In genomic region chr1:83408021-83408464, GRCm38 (mm10) we compare ENCODE assay signal across 7 mouse cellular contexts. TPM values are rescaled to one million over a fixed set of nuclear protein-coding genes. Genes with fewer than 3 reads are reported as not detected.
DNase-seq lines count a peak whose midpoint lies in the region; ATAC-seq and TF ChIP-seq lines count a peak whose summit lies in the region.

Gene Sphkap (minus strand): TSS chr1:83408200.

- peak within 1 kb of the TSS; percentile 84 for H3K4me2 ChIP-seq in embryonic facial prominence, embryonic 14.5 days (ENCODE audit: low read depth, low read length)
- peak within 1 kb of the TSS; percentile 56 for H3K4me2 ChIP-seq in kidney, postnatal 0 days (ENCODE audit: low read length)
- peak within 1 kb of the TSS; percentile 66 for H3K4me2 ChIP-seq in liver, embryonic 11.5 days

- H3K4me1 ChIP-seq in embryonic facial prominence, embryonic 14.5 days (ENCODE audit: control insufficient read depth, insufficient read depth, low read length): no peaks in the 10 kb centered on the region
- H3K4me1 ChIP-seq in kidney, postnatal 0 days (replicated peaks; ENCODE audit: insufficient read depth, low read length): no peaks in the 10 kb centered on the region
- H3K4me1 ChIP-seq in liver, embryonic 11.5 days (replicated peaks; ENCODE audit: control insufficient read depth, insufficient read depth, low read length): no peaks in the 10 kb centered on the region
- peaks cover 4% of the 10 kb centered on the region; the same call in 1 of the 2 replicates for H3K4me1 ChIP-seq in olfactory bulb, adult 2 months (ENCODE audit: control insufficient read depth, insufficient read depth, low read length)

- TF ChIP-seq CTCF in kidney, postnatal 0 days (IDR thresholded peaks at IDR 0.05; ENCODE audit: low read depth): peak; percentile 52
- peak; percentile 3; the same call in 1 of the 2 replicates for TF ChIP-seq CTCF in olfactory bulb, adult 2 months (IDR thresholded peaks at IDR 0.05; ENCODE audit: insufficient read depth, low read depth, low read length)

- H3K9ac ChIP-seq in embryonic facial prominence, embryonic 14.5 days (ENCODE audit: low read depth, low read length): peak within 1 kb of the TSS; percentile 53
- H3K9ac ChIP-seq in kidney, postnatal 0 days (ENCODE audit: low read depth, low read length): no peak within 1 kb of the TSS
- H3K9ac ChIP-seq in liver, embryonic 11.5 days (ENCODE audit: low read depth, low read length): no peak within 1 kb of the TSS

- no peaks in the 10 kb centered on the region for H3K36me3 ChIP-seq in embryonic facial prominence, embryonic 14.5 days (ENCODE audit: control insufficient read depth, insufficient read depth, low read length)
- H3K36me3 ChIP-seq in kidney, postnatal 0 days (ENCODE audit: insufficient read depth, low read length): no peaks in the 10 kb centered on the region
- no peaks in the 10 kb centered on the region for H3K36me3 ChIP-seq in liver, embryonic 11.5 days (ENCODE audit: control insufficient read depth, insufficient read depth, low read length)

- DNase-seq in cerebellum, adult 11 months: peak; percentile 77
- DNase-seq in embryonic facial prominence, embryonic 14.5 days (ENCODE audit: low spot score): peak; percentile 71
- DNase-seq in heart, adult 9 months (ENCODE audit: low spot score in 2 of 2): peak; percentile 10 to 11
- peak; percentile 70 for DNase-seq in kidney, postnatal 0 days (ENCODE audit: low spot score)
- peak; percentile 48 for DNase-seq in liver, embryonic 11.5 days (ENCODE audit: low spot score)
- DNase-seq in spleen, postnatal 36 days (ENCODE audit: low spot score in 2 of 2): no peak

- H3K27ac ChIP-seq in embryonic facial prominence, embryonic 14.5 days (replicated peaks; ENCODE audit: low read depth, low read length): no peak within 1 kb of the TSS
- H3K27ac ChIP-seq in kidney, postnatal 0 days: no peak within 1 kb of the TSS
- no peak within 1 kb of the TSS for H3K27ac ChIP-seq in liver, embryonic 11.5 days (ENCODE audit: low read depth, low read length)
- peak within 1 kb of the TSS; percentile 80 for H3K27ac ChIP-seq in olfactory bulb, adult 2 months (ENCODE audit: insufficient read depth, low read depth, low read length)

- H3K27me3 ChIP-seq in embryonic facial prominence, embryonic 14.5 days (replicated peaks; ENCODE audit: control insufficient read depth, insufficient read depth, low read length): peaks cover 5% of the 10 kb centered on the region; the same call in 1 of the 2 replicates
- H3K27me3 ChIP-seq in kidney, postnatal 0 days (ENCODE audit: insufficient read depth, low read length): peaks cover 10% of the 10 kb centered on the region; the same call in 1 of the 2 replicates
- 0 out of 2 replicates have a peak, but pooled peaks cover 5% of the 10 kb centered on the region for H3K27me3 ChIP-seq in liver, embryonic 11.5 days (replicated peaks; ENCODE audit: control insufficient read depth, insufficient read depth, low read length)

- WGBS in embryonic facial prominence, embryonic 14.5 days: 1% methylated on average over 9 of the region's 16 CpGs
- 1% methylated on average over 16 of the region's 16 CpGs for WGBS in kidney, postnatal 0 days
- WGBS in liver, embryonic 11.5 days: 4% methylated on average over 16 of the region's 16 CpGs
- WGBS in olfactory bulb, adult 2 months: under 1% methylated on average over 16 of the region's 16 CpGs

- peak; percentile 82 for ATAC-seq in embryonic facial prominence, embryonic 14.5 days (ENCODE audit: low read depth)
- peak; percentile 82 for ATAC-seq in kidney, postnatal 0 days (replicated peaks; ENCODE audit: low FRiP score, low read depth)
- peak; percentile 23 for ATAC-seq in liver, embryonic 11.5 days (replicated peaks; ENCODE audit: low FRiP score)

- H3K4me3 ChIP-seq in embryonic facial prominence, embryonic 14.5 days (ENCODE audit: low read depth, low read length): peak within 1 kb of the TSS; percentile 45
- peak within 1 kb of the TSS; percentile 15; the same call in 1 of the 2 replicates for H3K4me3 ChIP-seq in kidney, postnatal 0 days (replicated peaks; ENCODE audit: low read depth, low read length)
- peak within 1 kb of the TSS; percentile 29 for H3K4me3 ChIP-seq in liver, embryonic 11.5 days (ENCODE audit: low read depth, low read length)
- peak within 1 kb of the TSS; percentile 96 for H3K4me3 ChIP-seq in olfactory bulb, adult 2 months (ENCODE audit: insufficient read depth, low read depth, low read length)

- H3K9me3 ChIP-seq in embryonic facial prominence, embryonic 14.5 days (ENCODE audit: control insufficient read depth, low read length): no peaks in the 10 kb centered on the region
- no peaks in the 10 kb centered on the region for H3K9me3 ChIP-seq in kidney, postnatal 0 days (replicated peaks; ENCODE audit: low read length)
- H3K9me3 ChIP-seq in liver, embryonic 11.5 days (ENCODE audit: control insufficient read depth, low read length): no peaks in the 10 kb centered on the region

- TF ChIP-seq POLR2A in olfactory bulb, adult 2 months (IDR thresholded peaks at IDR 0.05; ENCODE audit: insufficient read depth, low read depth, low read length): 0 out of 2 replicates have a peak, but pooled peaks have one; percentile 26

RNA-seq across cellular contexts. Expression of gene Sphkap, which starts in this region (rescaled TPM):
- polyA plus RNA-seq in embryonic facial prominence, embryonic 14.5 days (2014; fragmentation: Nextera tagmentation; extraction: Ambion mirVana): 2.3 and 2.5 TPM in 2 replicates
- 0.11 and 0.15 TPM in 2 replicates for polyA plus RNA-seq in kidney, postnatal 0 days (2015; fragmentation: Nextera tagmentation; extraction: Ambion mirVana)
- polyA plus RNA-seq in liver, embryonic 11.5 days (2014; fragmentation: Nextera tagmentation; extraction: Ambion mirVana): 0.84 and 1.1 TPM in 2 replicates
- not detected in 2 replicates for polyA plus RNA-seq in olfactory bulb, adult 2 months (2012; ENCODE audit: insufficient read depth, insufficient read length, low replicate concordance, missing spikeins)

Comparison
In these comparisons a context has a peak if more than half of its experiments do, and no peak if none do; other contexts are left out.
1. Peak in DNase-seq, ATAC-seq, H3K4me3 ChIP-seq and H3K4me2 ChIP-seq in kidney, postnatal 0 days; RNA of the gene not detected or under 1 TPM.
2. DNase-seq: peak in cerebellum, adult 11 months (single experiment), embryonic facial prominence, embryonic 14.5 days (single experiment), heart, adult 9 months (2 of 2) and liver, embryonic 11.5 days (single experiment); none in spleen, postnatal 36 days (0 of 2).
3. ATAC-seq: peak in every context shown above with its lines; median percentile 82 in embryonic facial prominence, embryonic 14.5 days; 82 in kidney, postnatal 0 days; 23 in liver, embryonic 11.5 days.
4. H3K4me3 ChIP-seq: peak in every context shown above with its lines; median percentile 96 in olfactory bulb, adult 2 months; 45 in embryonic facial prominence, embryonic 14.5 days; 29 in liver, embryonic 11.5 days; 15 in kidney, postnatal 0 days.
5. Peak in every context shown above with its lines, with median percentiles within 50 percentile points of each other: H3K4me2 ChIP-seq.